Mouse (Mus musculus): ENCODE measurements around the gene Rec114.

Rec114 gene

DNA sequence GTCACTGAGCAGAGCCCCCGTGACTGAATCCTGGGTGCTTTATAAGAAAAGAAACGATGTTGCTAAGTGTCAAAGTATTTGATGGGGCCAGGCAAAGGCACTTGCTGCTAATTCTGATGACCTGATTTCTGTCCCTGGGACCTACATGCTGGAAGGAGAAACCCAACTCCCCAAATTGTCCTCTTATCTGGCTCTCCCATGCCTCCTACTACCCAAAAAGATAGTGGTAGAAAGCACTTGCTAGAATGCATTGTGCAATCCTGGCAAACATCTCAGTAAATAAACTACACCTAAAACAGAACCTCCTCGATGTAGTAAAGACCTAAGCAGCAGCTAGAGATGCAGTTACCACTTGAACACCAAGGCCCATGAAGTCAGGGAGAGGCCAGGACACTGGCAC is 81.0 kb downstream of the Rec114 start:
- in situ Hi-C loops (cut with MseI, MboI) = no loop called here

DNA sequence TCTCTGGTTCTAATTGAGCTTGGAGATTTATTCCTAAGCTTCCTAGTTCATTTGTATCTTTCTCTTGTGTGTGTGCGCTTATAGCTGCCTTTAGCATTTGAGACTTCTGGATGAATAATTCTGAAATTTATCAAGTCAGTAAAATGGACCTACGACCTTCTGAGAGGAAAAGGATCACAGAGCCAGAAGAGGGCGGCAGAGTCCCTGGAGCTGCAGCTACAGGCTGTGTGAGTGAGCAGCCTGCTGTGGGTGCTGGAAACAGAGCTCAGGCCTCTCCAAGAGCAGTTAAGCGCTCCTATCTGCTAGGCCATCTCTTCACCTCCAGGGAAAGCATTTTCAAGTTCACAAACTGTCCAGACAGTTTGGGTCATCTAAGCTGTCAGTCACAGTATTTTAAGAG is 81.8 kb downstream of the Rec114 start:
- in situ Hi-C loops (cut with MseI, MboI) = no loop called here

GRCm38 (mm10) chr9:58660673-58661072 is 83.1 kb downstream of the Rec114 start:
- in situ Hi-C loops (cut with MseI, MboI) = no loop called here

GRCm38 (mm10) chr9:58659989-58660388 is 83.8 kb downstream of the Rec114 start:
- in situ Hi-C loops (cut with MseI, MboI) = no loop called here

GRCm38 (mm10) chr9:58659331-58659730 is 84.4 kb downstream of the Rec114 start:
- in situ Hi-C loops (cut with MseI, MboI) = no loop called here

DNA sequence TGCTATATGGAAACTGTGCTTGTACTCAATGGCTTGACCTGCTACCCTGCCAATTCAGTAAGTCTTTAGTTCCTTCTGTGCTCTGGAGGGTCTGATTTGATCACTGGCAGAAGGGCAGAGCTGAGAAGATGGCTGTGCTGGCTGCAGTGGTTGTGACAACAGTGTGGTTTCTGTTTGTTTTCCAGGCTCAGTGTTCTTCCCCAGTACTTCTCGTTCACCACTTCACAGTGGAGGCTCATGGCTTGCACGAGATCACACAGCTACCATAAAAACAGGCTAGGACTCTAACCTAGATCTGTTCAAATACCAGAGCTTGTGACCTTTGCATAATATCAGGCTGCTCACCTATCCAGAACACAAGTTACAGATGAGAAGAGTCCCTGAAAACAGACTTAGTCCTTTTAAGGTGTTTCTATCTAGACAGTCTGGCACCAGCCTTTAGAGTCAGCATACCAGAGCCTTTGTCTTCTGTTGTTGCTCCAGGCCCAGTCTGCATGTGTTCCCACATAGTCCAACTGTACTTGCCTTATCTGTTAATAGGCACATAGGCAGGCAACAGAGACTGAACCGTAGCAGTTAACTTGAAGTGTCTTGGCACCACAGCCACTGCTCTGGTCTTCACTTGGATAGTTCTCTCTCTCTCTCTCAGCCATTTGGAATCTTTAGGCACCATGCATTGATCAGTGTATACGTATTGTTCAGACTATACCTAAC is 85.0 kb downstream of the Rec114 start:
- in situ Hi-C loops (cut with MseI, MboI) = no loop called here

GRCm38 (mm10) chr9:58657735-58658512 is 85.8 kb downstream of the Rec114 start:
- in situ Hi-C loops (cut with MseI, MboI) = no loop called here

- in situ Hi-C loops (cut with MseI, MboI) = no loop called here
Observed at GRCm38 (mm10) chr9:58656824-58657223, 86.9 kb downstream of the Rec114 start.

- in situ Hi-C loops (cut with MseI, MboI) = no loop called here
Observed at GRCm38 (mm10) chr9:58656396-58656795, 87.4 kb downstream of the Rec114 start.

DNA sequence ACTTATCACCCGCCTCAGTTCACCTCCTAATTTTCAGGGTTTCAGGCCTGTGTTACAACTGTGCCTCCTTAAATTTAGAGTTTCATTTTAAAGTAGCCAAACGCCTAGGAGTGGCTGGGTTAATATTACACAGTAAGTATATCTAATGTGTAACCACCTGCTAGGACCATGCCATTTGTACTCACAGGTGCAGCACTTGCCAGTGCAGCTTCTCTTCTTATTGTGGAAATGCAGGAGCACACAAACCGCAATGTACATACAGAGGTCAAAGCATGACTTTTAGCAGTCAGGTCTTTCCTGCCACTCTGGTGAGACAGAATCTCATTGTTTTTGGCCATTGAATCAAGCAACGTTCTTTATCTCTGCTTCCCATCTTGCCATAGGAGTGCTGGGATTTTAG is 89.3 kb downstream of the Rec114 start:
- in situ Hi-C loops (cut with MseI, MboI) = no loop called here

GRCm38 (mm10) chr9:58651993-58652392 is 91.8 kb downstream of the Rec114 start:
- in situ Hi-C loops (cut with MseI, MboI) = no loop called here

- in situ Hi-C loops (cut with MseI, MboI) = no loop called here
Observed at GRCm38 (mm10) chr9:58649265-58649626, 94.5 kb downstream of the Rec114 start.

GRCm38 (mm10) chr9:58648406-58649264 is 95.1 kb downstream of the Rec114 start:
- in situ Hi-C loops (cut with MseI, MboI) = no loop called here

DNA sequence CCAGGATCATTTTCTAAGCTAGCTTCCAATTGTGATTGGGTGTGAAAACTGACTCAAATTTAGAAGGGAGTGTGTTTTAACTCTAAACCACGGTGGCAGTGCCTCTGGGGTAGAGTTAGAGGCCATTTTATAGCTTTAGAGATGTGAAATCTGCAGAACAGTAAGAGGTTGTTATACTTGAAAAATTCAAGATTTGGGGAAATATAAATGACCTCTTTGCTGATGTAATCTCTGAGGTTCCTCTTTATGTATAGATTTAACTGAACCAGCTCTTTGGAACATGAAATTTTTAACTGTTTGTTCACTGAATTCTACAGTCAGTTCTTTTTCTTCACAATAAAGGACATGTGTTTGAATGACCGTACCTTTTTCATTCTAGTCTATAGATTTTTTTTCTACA is 113.3 kb downstream of the Rec114 start:
- in situ Hi-C loops (cut with MseI, MboI) = no loop called here

- in situ Hi-C loops (cut with MseI, MboI) = no loop called here
Observed at GRCm38 (mm10) chr9:58627197-58627596, 116.6 kb downstream of the Rec114 start.

DNA sequence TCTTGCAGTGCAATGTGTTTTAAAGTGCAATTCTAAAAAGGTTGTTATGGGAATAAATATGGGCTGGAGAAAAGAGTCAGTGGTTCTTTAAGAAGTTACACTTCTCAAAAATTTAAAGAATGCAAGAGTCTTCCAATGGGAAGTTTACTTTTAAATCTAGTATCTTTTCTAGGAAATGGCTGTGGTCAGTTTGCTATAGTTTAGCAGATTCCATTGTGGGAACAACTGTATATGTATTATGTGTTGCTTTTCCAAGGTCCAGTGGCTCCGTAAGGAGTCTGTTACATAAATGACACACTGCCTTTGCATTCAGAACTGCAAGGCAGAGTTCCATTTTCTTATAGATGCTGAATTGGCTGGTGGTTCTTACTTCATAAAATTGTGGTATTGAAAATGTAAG is 120.8 kb downstream of the Rec114 start:
- in situ Hi-C loops (cut with MseI, MboI) = no loop called here

DNA sequence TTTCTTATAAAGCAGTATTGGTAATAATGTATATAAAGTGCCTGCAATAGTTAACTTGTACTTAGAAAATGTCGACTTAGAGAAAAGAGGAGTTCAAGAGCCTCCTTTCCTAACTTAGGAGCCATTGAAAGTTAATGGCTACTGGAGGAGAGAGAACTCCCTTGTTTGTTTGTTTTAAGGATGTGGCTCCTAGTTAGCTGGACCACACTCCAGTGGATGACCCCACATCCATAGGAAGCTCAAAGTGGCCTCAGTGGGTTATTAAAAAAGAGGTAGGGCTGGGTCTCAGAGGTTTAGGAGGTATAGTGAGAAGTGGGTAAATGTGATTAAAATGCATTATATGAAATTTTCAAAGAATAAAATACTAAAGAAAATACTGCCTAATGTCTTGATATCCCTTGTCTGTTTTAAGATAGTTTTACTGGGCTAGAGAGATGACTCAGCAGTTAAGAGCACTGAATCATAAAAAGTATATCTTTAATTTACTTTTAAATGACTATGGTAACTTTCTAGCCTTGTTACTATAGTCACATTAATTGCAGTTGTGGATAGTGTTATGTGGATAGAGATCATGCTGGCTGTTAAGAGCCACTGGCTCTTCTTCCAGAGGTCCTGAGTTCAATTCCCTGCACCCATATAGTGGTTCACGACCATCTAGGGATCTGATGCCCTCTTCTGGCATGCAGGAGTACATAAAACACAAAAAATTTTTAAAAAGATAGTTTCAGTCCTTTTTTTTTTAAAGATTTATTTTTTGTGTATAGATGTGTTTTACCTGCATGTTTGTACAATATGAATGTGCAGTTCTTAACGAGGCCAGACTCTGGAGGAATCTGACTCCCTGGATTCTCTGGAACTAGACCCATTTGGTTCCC is 128.5 kb downstream of the Rec114 start:
- in situ Hi-C loops (cut with MseI, MboI) = no loop called here

DNA sequence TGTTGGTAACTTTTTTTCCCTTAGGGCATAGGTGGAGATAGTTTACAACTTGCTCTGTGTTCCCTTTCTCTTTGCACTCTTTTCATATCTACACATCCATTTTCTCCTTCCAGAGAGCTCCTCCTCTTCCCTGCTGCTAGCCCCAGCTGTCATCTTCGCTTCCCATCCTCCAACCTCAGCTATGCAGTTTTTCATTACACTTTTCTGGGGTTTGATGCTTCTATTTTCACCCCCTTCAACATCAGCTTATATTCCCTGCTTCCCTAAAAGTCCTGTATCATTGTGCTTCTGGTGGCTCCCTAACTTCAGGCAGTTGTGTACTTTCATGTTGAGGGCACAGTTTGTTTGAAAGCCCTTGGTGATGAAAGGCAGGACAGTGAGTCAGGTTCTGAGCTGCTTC is 130.0 kb downstream of the Rec114 start:
- in situ Hi-C loops (cut with MseI, MboI) = no loop called here
